Mouse (Mus musculus): ENCODE measurements around the gene Rab30. TPM values are rescaled to one million over a fixed set of nuclear protein-coding genes. Genes with fewer than 3 reads are reported as not detected.

The Rab30 gene
- polyA plus RNA-seq, 1 experiment from 2014 or later, result 7.6 TPM

DNA sequence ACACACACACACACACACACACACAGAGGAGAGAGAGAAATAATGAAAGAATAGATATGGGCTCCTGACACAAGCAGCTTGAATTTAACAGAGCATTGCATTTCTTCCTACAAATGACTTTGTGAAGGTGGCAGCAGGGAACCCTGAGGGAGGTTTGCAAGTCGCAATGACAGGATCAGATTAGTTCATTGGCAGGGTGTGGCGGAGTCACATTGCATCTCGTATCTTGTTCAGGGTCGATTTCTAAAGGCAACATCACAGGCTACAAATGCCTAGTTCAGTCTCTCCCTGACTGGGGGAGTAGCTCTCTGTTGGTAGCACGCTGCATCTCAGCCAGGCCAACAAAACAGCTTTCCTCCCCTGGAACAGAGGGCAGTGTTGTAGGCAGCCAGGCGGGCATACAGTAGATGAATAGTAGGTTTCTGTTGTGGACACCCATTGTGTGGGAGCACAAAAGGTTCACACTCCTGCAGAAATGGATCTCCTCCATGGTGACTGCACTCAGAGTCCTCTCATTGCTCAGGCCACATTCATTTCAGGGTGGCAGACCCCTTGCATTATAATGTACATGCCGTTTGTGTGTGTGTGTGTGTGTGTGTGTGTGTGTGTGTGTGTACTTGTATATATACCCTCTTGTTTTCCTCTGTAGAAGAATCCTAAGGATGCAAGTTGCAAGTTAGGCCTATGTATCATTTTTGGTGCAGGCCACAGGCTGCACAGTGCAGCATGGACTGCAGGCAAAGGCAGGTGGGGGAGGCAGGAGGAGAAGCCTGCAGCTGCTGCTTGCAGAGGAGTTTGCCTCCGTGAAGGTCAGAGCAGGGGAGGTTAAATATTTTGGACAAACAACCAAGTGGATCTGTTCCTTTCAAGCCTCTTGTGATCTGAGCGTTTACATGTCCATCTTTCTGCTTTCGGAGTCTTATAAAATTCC is 58.5 kb downstream of the Rab30 start:
- no peak overlapping the region for H3K4me3 ChIP-seq (ENCODE audit: low read length)
- H3K4me1 ChIP-seq (ENCODE audit: control insufficient read depth, insufficient read depth, low read length), result no peaks in the 10 kb centered on the region
- no peak overlapping the region for H3K9ac ChIP-seq (ENCODE audit: low read length)
- ATAC-seq (replicated peaks; ENCODE audit: extremely low read depth, insufficient read depth, low FRiP score), result no peak
- H3K27ac ChIP-seq (ENCODE audit: low read length), result no peak overlapping the region
- H3K4me2 ChIP-seq (ENCODE audit: low read depth, low read length), result no peak overlapping the region
- H3K9me3 ChIP-seq (replicated peaks; ENCODE audit: control insufficient read depth, low read length), result no peaks in the 10 kb centered on the region
- 72% methylated on average over 10 of the region's 10 CpGs for WGBS
- H3K27me3 ChIP-seq (ENCODE audit: control insufficient read depth, insufficient read depth, low read length), result no peaks in the 10 kb centered on the region
- no peaks in the 10 kb centered on the region for H3K36me3 ChIP-seq (ENCODE audit: control insufficient read depth, insufficient read depth)

- Histone ChIP-seq H3K9ac (ENCODE audit: low read length) (no peak overlapping the region), H3K9me3 (replicated peaks; ENCODE audit: control insufficient read depth, low read length) (no peaks in the 10 kb centered on the region), H3K4me1 (ENCODE audit: control insufficient read depth, insufficient read depth, low read length) (no peaks in the 10 kb centered on the region), H3K27ac (ENCODE audit: low read length) (no peak overlapping the region), H3K4me2 (ENCODE audit: low read depth, low read length) (no peak overlapping the region), H3K27me3 (ENCODE audit: control insufficient read depth, insufficient read depth, low read length) (no peaks in the 10 kb centered on the region), H3K4me3 (ENCODE audit: low read length) (no peak overlapping the region), H3K36me3 (ENCODE audit: control insufficient read depth, insufficient read depth) (no peaks in the 10 kb centered on the region)
- WGBS, result 78% methylated on average over 4 of the region's 4 CpGs
- ATAC-seq (replicated peaks; ENCODE audit: extremely low read depth, insufficient read depth, low FRiP score), result no peak
Observed at GRCm38 (mm10) chr7:92802158-92802557, 60.8 kb downstream of the Rab30 start.

DNA sequence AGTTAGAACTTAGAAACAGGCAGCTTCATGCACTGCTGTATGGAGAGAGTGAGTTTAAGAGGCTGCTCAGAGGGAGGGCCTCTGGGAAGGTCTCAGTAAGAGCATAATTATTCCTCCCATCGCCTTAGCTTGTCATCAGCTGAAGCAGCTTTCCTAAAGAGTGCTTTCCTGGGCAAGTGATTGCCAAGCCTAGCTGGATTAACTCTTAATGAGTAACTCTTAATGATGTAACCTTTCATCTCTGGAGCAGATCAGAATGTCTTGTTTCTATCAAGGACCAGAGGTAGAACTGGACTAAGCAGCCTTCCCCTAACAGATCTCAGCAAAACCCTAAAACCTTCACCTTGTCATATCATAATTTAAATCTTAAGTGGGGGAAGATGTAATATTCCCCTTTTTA is 61.8 kb downstream of the Rab30 start:
- Histone ChIP-seq H3K36me3 (ENCODE audit: control insufficient read depth, insufficient read depth) (no peaks in the 10 kb centered on the region), H3K27ac (ENCODE audit: low read length) (no peak overlapping the region), H3K9ac (ENCODE audit: low read length) (no peak overlapping the region), H3K9me3 (replicated peaks; ENCODE audit: control insufficient read depth, low read length) (no peaks in the 10 kb centered on the region), H3K4me1 (ENCODE audit: control insufficient read depth, insufficient read depth, low read length) (no peaks in the 10 kb centered on the region), H3K4me2 (ENCODE audit: low read depth, low read length) (no peak overlapping the region), H3K4me3 (ENCODE audit: low read length) (no peak overlapping the region), H3K27me3 (ENCODE audit: control insufficient read depth, insufficient read depth, low read length) (no peaks in the 10 kb centered on the region)
- no peak for ATAC-seq (replicated peaks; ENCODE audit: extremely low read depth, insufficient read depth, low FRiP score)
- whole genome bisulfite sequencing, result 50% methylated on average over 1 of the region's 1 CpGs

GRCm38 (mm10) chr7:92804919-92805668 is 63.7 kb downstream of the Rab30 start:
- ATAC-seq (replicated peaks; ENCODE audit: extremely low read depth, insufficient read depth, low FRiP score), result no peak
- Histone ChIP-seq H3K4me2 (ENCODE audit: low read depth, low read length) (no peak overlapping the region), H3K4me3 (ENCODE audit: low read length) (no peak overlapping the region), H3K27ac (ENCODE audit: low read length) (no peak overlapping the region), H3K9me3 (replicated peaks; ENCODE audit: control insufficient read depth, low read length) (no peaks in the 10 kb centered on the region), H3K36me3 (ENCODE audit: control insufficient read depth, insufficient read depth) (no peaks in the 10 kb centered on the region), H3K4me1 (ENCODE audit: control insufficient read depth, insufficient read depth, low read length) (no peaks in the 10 kb centered on the region), H3K27me3 (ENCODE audit: control insufficient read depth, insufficient read depth, low read length) (no peaks in the 10 kb centered on the region), H3K9ac (ENCODE audit: low read length) (no peak overlapping the region)
- WGBS, result 86% methylated on average over 9 of the region's 9 CpGs

- Histone ChIP-seq H3K27ac (ENCODE audit: low read length) (no peak overlapping the region), H3K4me1 (ENCODE audit: control insufficient read depth, insufficient read depth, low read length) (no peaks in the 10 kb centered on the region), H3K9me3 (replicated peaks; ENCODE audit: control insufficient read depth, low read length) (no peaks in the 10 kb centered on the region), H3K4me2 (ENCODE audit: low read depth, low read length) (no peak overlapping the region), H3K36me3 (ENCODE audit: control insufficient read depth, insufficient read depth) (no peaks in the 10 kb centered on the region), H3K9ac (ENCODE audit: low read length) (no peak overlapping the region), H3K4me3 (ENCODE audit: low read length) (no peak overlapping the region), H3K27me3 (ENCODE audit: control insufficient read depth, insufficient read depth, low read length) (no peaks in the 10 kb centered on the region)
- WGBS, result 39% methylated on average over 15 of the region's 15 CpGs
- ATAC-seq (replicated peaks; ENCODE audit: extremely low read depth, insufficient read depth, low FRiP score), result no peak
Observed at GRCm38 (mm10) chr7:92806512-92807188, 65.2 kb downstream of the Rab30 start.

DNA sequence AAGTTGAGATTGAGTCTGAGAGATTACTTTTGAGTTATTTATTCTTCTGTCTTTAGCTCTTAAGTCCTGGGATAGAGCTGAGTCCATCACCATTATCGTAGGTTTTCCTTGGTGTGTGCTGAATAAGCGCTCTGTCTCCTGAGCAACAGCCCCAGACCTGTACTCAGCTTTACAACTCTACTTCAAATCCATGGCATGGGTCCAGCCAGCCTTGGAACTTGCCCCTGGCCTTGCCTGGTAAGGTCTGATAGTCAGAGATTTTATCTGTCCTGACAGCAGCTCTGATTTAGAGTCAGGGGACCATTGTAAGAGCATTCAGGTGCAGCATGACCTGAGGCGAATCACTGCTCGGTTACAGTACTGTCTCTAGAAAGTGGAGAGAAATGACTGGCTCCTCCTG is 66.1 kb downstream of the Rab30 start:
- Histone ChIP-seq H3K4me2 (ENCODE audit: low read depth, low read length) (no peak overlapping the region), H3K4me3 (ENCODE audit: low read length) (no peak overlapping the region), H3K27me3 (ENCODE audit: control insufficient read depth, insufficient read depth, low read length) (no peaks in the 10 kb centered on the region), H3K9ac (ENCODE audit: low read length) (no peak overlapping the region), H3K36me3 (ENCODE audit: control insufficient read depth, insufficient read depth) (no peaks in the 10 kb centered on the region), H3K4me1 (ENCODE audit: control insufficient read depth, insufficient read depth, low read length) (no peaks in the 10 kb centered on the region), H3K27ac (ENCODE audit: low read length) (no peak overlapping the region), H3K9me3 (replicated peaks; ENCODE audit: control insufficient read depth, low read length) (no peaks in the 10 kb centered on the region)
- no peak for ATAC-seq (replicated peaks; ENCODE audit: extremely low read depth, insufficient read depth, low FRiP score)
- WGBS, result 82% methylated on average over 4 of the region's 4 CpGs

- Histone ChIP-seq H3K4me1 (ENCODE audit: control insufficient read depth, insufficient read depth, low read length) (no peaks in the 10 kb centered on the region), H3K4me2 (ENCODE audit: low read depth, low read length) (no peak overlapping the region), H3K9ac (ENCODE audit: low read length) (no peak overlapping the region), H3K27ac (ENCODE audit: low read length) (no peak overlapping the region), H3K27me3 (ENCODE audit: control insufficient read depth, insufficient read depth, low read length) (no peaks in the 10 kb centered on the region), H3K36me3 (ENCODE audit: control insufficient read depth, insufficient read depth) (no peaks in the 10 kb centered on the region), H3K4me3 (ENCODE audit: low read length) (no peak overlapping the region), H3K9me3 (replicated peaks; ENCODE audit: control insufficient read depth, low read length) (no peaks in the 10 kb centered on the region)
- 70% methylated on average over 7 of the region's 7 CpGs for WGBS
- no peak for ATAC-seq (replicated peaks; ENCODE audit: extremely low read depth, insufficient read depth, low FRiP score)
Observed at GRCm38 (mm10) chr7:92811667-92812279, 70.4 kb downstream of the Rab30 start.

GRCm38 (mm10) chr7:92817242-92817641 is 75.8 kb downstream of the Rab30 start:
- Histone ChIP-seq H3K27ac (ENCODE audit: low read length) (no peak overlapping the region), H3K4me2 (ENCODE audit: low read depth, low read length) (no peak overlapping the region), H3K27me3 (ENCODE audit: control insufficient read depth, insufficient read depth, low read length) (no peaks in the 10 kb centered on the region), H3K9ac (ENCODE audit: low read length) (no peak overlapping the region), H3K9me3 (replicated peaks; ENCODE audit: control insufficient read depth, low read length) (no peaks in the 10 kb centered on the region), H3K4me3 (ENCODE audit: low read length) (no peak overlapping the region), H3K4me1 (ENCODE audit: control insufficient read depth, insufficient read depth, low read length) (no peaks in the 10 kb centered on the region), H3K36me3 (ENCODE audit: control insufficient read depth, insufficient read depth) (no peaks in the 10 kb centered on the region)
- no peak for ATAC-seq (replicated peaks; ENCODE audit: extremely low read depth, insufficient read depth, low FRiP score)
- 68% methylated on average over 2 of the region's 2 CpGs for WGBS

All from heart, embryonic 16.5 days (tissue).